Mouse (Mus musculus) bone marrow, adult 2 months (tissue): ENCODE measurements around the gene Srf.

Experiments used
- CTCF ChIP-seq: fragments of 200-500 bp; IDR thresholded peaks from 2 replicates; pipeline ENCODE4 v1.5.1; 2011; ENCODE audit warnings: low read length, control low read depth; ENCODE audit not compliant: control insufficient read depth, insufficient read depth
- POLR2A ChIP-seq: fragments of 200-500 bp; IDR thresholded peaks from 2 replicates; pipeline ENCODE4 v1.6.1; 2011; ENCODE audit warnings: low read depth, mild to moderate bottlenecking, control low read depth, low read length, borderline replicate concordance; ENCODE audit not compliant: control insufficient read depth

- TF ChIP-seq CTCF, result no peak
- no peak for TF ChIP-seq POLR2A
Measured at GRCm38 (mm10) chr17:46503847-46504638, 51.9 kb downstream of the Srf start.
